ENCODE assay signal across 9 mouse cellular contexts in genomic region chr9:63610841-63611366, GRCm38 (mm10). TPM values are rescaled to one million over a fixed set of nuclear protein-coding genes. Genes with fewer than 3 reads are reported as not detected.
DNase-seq lines count a peak whose midpoint lies in the region; ATAC-seq and TF ChIP-seq lines count a peak whose summit lies in the region.
"Had no signal": no experiment of that assay in that cellular context is flagged by ENCODE, and none has a peak within 500 bp of the region (broad histone marks: within the 10 kb centered on the region; RNA-seq: fewer than 3 reads in every experiment).

No protein-coding gene starts in this region.

- no peak overlapping the region for H3K9ac ChIP-seq in intestine, embryonic 14.5 days (ENCODE audit: low read length)
- no peak overlapping the region for H3K9ac ChIP-seq in intestine, postnatal 0 days (ENCODE audit: low read depth, low read length)
- no peak overlapping the region for H3K9ac ChIP-seq in kidney, embryonic 15.5 days

- H3K9me3 ChIP-seq in intestine, embryonic 14.5 days (ENCODE audit: control insufficient read depth, low read length), result no peaks in the 10 kb centered on the region
- H3K9me3 ChIP-seq in intestine, postnatal 0 days (ENCODE audit: control insufficient read depth), result no peaks in the 10 kb centered on the region
- H3K9me3 ChIP-seq in kidney, embryonic 15.5 days (replicated peaks), result no peaks in the 10 kb centered on the region
- H3K9me3 ChIP-seq in megakaryocyte, embryonic 14.5 days, result no peaks in the 10 kb centered on the region

- no peaks in the 10 kb centered on the region for H3K36me3 ChIP-seq in intestine, embryonic 14.5 days (ENCODE audit: control insufficient read depth, insufficient read depth, low read length)
- no peaks in the 10 kb centered on the region; the same call in 1 of the 2 replicates for H3K36me3 ChIP-seq in intestine, postnatal 0 days (ENCODE audit: control insufficient read depth, insufficient read depth)
- H3K36me3 ChIP-seq in kidney, embryonic 15.5 days, result no peaks in the 10 kb centered on the region
- peaks cover 56% of the 10 kb centered on the region for H3K36me3 ChIP-seq in megakaryocyte, embryonic 14.5 days (replicated peaks; ENCODE audit: low read length)

- no peaks in the 10 kb centered on the region for H3K27me3 ChIP-seq in intestine, embryonic 14.5 days (replicated peaks; ENCODE audit: control insufficient read depth, insufficient read depth, low read length)
- no peaks in the 10 kb centered on the region for H3K27me3 ChIP-seq in intestine, postnatal 0 days (replicated peaks; ENCODE audit: control insufficient read depth, insufficient read depth, low read length)
- H3K27me3 ChIP-seq in kidney, embryonic 15.5 days, result no peaks in the 10 kb centered on the region
- H3K27me3 ChIP-seq in megakaryocyte, embryonic 14.5 days (replicated peaks), result no peaks in the 10 kb centered on the region
- H3K27me3 ChIP-seq: CH12.LX had no signal

- no peak overlapping the region for H3K4me3 ChIP-seq in intestine, embryonic 14.5 days (ENCODE audit: low read depth, low read length)
- no peak overlapping the region for H3K4me3 ChIP-seq in intestine, postnatal 0 days (ENCODE audit: low read depth, low read length)
- H3K4me3 ChIP-seq in kidney, embryonic 15.5 days (replicated peaks), result no peak overlapping the region
- H3K4me3 ChIP-seq in megakaryocyte, embryonic 14.5 days (replicated peaks), result peak overlapping the region; percentile 88

- TF ChIP-seq CTCF in intestine, postnatal 0 days (IDR thresholded peaks at IDR 0.05; ENCODE audit: low read depth), result no peak

- DNase-seq in intestine, embryonic 14.5 days (ENCODE audit: low spot score), result no peak
- peak; percentile 35 for DNase-seq in heart, adult 8-10 months (ENCODE audit: low spot score)
- peak; percentile 35 to 39 for DNase-seq in thymus, postnatal 36 days
- no peak for DNase-seq in right cerebral cortex, adult 18-20 months

- 0 out of 2 replicates have a peak overlapping the region, but pooled peaks have one; percentile 0 for H3K27ac ChIP-seq in intestine, embryonic 14.5 days (ENCODE audit: low read depth)
- no peak overlapping the region for H3K27ac ChIP-seq in intestine, postnatal 0 days (ENCODE audit: low read depth, low read length)
- peak overlapping the region; percentile 69 for H3K27ac ChIP-seq in kidney, embryonic 15.5 days

- WGBS in intestine, embryonic 14.5 days, result 44% methylated on average over 13 of the region's 13 CpGs
- 54% methylated on average over 13 of the region's 13 CpGs for WGBS in intestine, postnatal 0 days
- 28% methylated on average over 13 of the region's 13 CpGs for WGBS in kidney, embryonic 15.5 days

- ATAC-seq in intestine, embryonic 14.5 days (replicated peaks; ENCODE audit: low FRiP score, low TSS enrichment, low read depth), result no peak
- ATAC-seq in intestine, postnatal 0 days, result no peak
- peak; percentile 64 for ATAC-seq in common myeloid progenitor, adult 5-6 weeks (replicated peaks; ENCODE audit: low read depth, poor library complexity, severe bottlenecking)
- peak; percentile 67 for ATAC-seq in kidney, embryonic 15.5 days (replicated peaks; ENCODE audit: low FRiP score)

- no peak overlapping the region for H3K4me2 ChIP-seq in intestine, embryonic 14.5 days (ENCODE audit: low read length)
- H3K4me2 ChIP-seq in intestine, postnatal 0 days (replicated peaks; ENCODE audit: low read depth), result no peak overlapping the region
- peak overlapping the region; percentile 10; the same call in 1 of the 2 replicates for H3K4me2 ChIP-seq in kidney, embryonic 15.5 days

- peaks cover 35% of the 10 kb centered on the region for H3K4me1 ChIP-seq in intestine, embryonic 14.5 days (replicated peaks; ENCODE audit: control insufficient read depth, insufficient read depth, low read length)
- H3K4me1 ChIP-seq in intestine, postnatal 0 days (replicated peaks; ENCODE audit: control insufficient read depth, insufficient read depth, low read length), result peaks cover 3% of the 10 kb centered on the region; the same call in 1 of the 2 replicates
- H3K4me1 ChIP-seq in kidney, embryonic 15.5 days, result peaks cover 47% of the 10 kb centered on the region
- H3K4me1 ChIP-seq in megakaryocyte, embryonic 14.5 days, result peaks cover 95% of the 10 kb centered on the region

RNA-seq across cellular contexts. Expression of gene Aagab, which starts 8.4 kb away (rescaled TPM):
- 26.0 and 28.1 TPM in 2 replicates for polyA plus RNA-seq in intestine, embryonic 14.5 days (2014; fragmentation: Nextera tagmentation; extraction: Ambion mirVana)
- 26.1 and 26.5 TPM in 2 replicates for polyA plus RNA-seq in intestine, postnatal 0 days (2015; fragmentation: Nextera tagmentation; extraction: Ambion mirVana)
- 30.7 and 44.4 TPM in 2 replicates for total RNA-seq in common myeloid progenitor, adult 5-6 weeks (2017)
- 10 to 100 TPM; 14.6 to 23.9 (median 20.2) TPM for total RNA-seq in heart, adult 8-10 months (2022)
- polyA plus RNA-seq in kidney, embryonic 15.5 days (2015; fragmentation: Nextera tagmentation; extraction: Ambion mirVana), result 32.7 and 33.3 TPM in 2 replicates
- polyA plus RNA-seq in megakaryocyte, embryonic 14.5 days (2012; ENCODE audit: insufficient read depth, low replicate concordance), result 1.3 and 4.4 TPM in 2 replicates

RNA-seq across cellular contexts. Expression of gene Iqch, which starts 8.6 kb away (rescaled TPM):
- 0.09 TPM in 1 of 2 replicates, not detected in the other for polyA plus RNA-seq in intestine, embryonic 14.5 days (2014; fragmentation: Nextera tagmentation; extraction: Ambion mirVana)
- 0.04 TPM in 1 of 2 replicates, not detected in the other for polyA plus RNA-seq in intestine, postnatal 0 days (2015; fragmentation: Nextera tagmentation; extraction: Ambion mirVana)
- 0.09 TPM in 1 of 2 replicates, not detected in the other for total RNA-seq in common myeloid progenitor, adult 5-6 weeks (2017)
- total RNA-seq in heart, adult 8-10 months (2022), result not detected
- polyA plus RNA-seq in kidney, embryonic 15.5 days (2015; fragmentation: Nextera tagmentation; extraction: Ambion mirVana), result 0.04 TPM in 1 of 2 replicates, not detected in the other
- polyA plus RNA-seq in megakaryocyte, embryonic 14.5 days (2012; ENCODE audit: insufficient read depth, low replicate concordance), result not detected in 2 replicates

Comparison
In these comparisons a context has a peak if more than half of its experiments do, and no peak if none do; other contexts are left out.
1. ATAC-seq: peak in common myeloid progenitor, adult 5-6 weeks (single experiment) and kidney, embryonic 15.5 days (single experiment); none in intestine, embryonic 14.5 days (single experiment) and intestine, postnatal 0 days (single experiment).
2. DNase-seq: peak in heart, adult 8-10 months (single experiment) and thymus, postnatal 36 days (2 of 2); none in intestine, embryonic 14.5 days (single experiment) and right cerebral cortex, adult 18-20 months (single experiment).